Mouse (Mus musculus) right cerebral cortex, postnatal 14 days (tissue): ENCODE results near the gene Vmn2r80.
"Not testable (repeated sequence)": the region's sequence is repeated elsewhere in the genome, so short reads cannot be mapped to it uniquely, and the experiment has no call there.

Source experiments
- DNase-seq: peaks from one replicate; pipeline ENCODE4 v3.0.0; 2022

The Vmn2r80 gene

DNA sequence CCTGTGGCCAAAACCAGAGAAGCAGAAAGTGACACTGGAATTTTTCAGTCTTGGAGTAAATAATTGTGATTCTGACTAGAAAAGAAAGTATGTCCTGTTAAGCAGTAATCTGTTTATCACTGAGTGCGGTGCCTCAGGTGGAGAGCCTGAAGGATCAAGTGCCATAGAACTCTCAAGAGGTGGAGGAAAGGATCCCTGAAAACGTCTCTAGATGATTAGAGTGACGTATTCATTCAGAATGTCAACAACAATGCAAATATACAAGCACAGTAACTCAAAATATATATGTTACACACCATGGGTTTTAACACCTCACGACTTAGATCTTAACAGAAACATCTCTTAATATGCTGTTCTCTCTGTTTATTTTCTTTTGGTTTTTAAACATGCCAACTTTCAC is at the start of gene Vmn2r80:
TSS of gene Vmn2r80 (plus strand) at position 301 of the 400 bp plus-strand sequence.
- not testable (repeated sequence) for DNase-seq

DNA sequence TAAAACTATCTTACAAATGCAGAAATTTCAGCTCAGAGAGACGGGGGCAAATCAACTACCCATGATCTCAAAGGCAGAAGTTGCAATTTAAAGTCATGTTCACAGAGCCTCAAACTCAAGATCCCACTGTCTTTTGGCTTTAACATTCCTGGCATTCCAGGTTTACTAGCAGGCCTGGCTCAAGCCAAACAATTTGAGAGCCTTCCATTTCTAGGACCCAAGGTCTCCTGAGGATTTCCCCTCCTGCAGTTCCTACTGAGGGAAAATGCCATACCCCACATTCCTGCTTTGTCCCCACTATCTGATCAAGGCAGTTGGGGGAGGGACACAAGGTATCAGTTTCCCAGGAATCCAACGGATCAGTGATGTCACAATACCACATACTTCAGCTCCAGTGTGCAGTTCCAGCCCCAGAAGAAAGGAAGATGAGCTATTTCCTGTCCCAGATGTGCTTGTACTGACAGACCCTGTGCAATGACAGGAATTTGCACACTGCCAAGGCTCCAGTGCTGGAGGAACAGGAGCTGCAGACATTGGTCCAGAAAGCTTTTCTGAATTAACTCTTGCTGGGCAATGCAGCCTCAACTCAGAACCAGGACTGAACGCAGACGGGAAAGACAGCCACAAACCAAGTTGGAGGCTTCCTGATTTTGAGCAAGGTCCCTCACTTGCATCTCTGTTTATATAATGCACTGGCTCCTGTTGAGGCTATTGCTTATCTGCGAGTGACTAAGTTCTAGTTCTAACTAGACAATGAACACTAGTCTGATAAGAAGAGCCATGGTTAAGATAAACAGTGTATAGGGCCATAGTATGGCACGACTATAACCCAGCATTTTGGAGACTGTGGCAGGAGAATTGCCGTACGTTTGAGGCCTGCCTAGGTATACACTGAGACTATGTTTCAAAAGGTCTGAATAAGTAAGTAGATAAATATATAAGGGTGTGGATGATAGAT is 42.0 kb upstream of the Vmn2r80 start:
- no peak for DNase-seq

DNA sequence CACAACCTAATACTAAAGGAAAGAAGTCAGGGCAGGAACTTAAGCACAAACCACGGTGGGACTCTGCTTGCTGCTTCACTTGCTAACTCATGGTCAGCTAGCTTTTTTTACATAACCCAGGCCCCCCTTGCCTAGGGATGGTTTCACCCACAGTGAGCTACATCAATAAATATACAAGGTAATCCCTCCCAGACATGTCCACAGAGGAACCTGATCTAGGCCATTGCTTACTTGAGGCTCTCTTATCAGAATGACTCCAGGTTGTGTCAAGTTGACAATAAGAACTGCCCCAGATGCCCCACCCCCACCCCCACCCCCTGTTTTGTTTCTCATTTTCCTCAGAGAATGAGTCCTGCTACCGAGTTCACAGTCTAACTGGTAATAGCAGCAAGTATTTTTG is 41.0 kb upstream of the Vmn2r80 start:
- no peak for DNase-seq

DNA sequence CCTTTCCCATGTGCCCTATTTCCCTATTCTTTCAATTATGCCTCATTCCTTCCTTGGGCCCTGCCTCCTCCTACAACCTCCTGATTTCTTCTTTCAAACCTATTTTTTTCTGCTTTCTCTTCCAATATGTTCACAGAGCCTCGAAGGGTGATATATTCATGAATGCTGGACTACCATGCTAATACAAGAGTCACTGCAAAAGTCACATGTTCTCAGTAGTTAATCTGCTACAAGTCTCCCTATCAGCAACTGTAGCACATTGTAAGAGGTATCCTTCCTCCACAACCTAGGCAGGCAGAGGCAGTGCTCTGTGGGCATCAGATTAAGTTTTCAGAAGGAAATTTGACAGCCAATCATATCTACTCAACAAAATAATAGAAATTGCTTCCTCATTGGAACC is 39.4 kb upstream of the Vmn2r80 start:
- DNase-seq = no peak

DNA sequence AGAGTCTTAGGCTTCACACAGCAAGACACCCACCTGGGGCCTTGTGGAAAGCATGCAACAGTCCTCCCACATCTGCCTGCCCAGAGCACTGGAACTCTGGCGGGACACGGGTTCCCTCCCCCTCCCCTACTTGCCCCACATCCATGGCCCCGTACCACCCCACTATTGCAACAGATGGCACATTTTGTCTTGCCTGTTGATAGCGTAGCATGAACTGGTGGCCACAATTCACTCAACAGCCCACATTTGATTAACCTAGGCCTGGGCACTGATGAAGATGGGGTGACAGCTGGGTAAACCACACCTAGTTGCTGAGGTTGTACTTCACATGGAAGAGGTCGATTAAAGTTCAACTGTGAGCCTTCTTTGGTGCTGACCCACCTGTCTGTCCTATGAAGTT is 38.1 kb upstream of the Vmn2r80 start:
- DNase-seq = no peak

DNA sequence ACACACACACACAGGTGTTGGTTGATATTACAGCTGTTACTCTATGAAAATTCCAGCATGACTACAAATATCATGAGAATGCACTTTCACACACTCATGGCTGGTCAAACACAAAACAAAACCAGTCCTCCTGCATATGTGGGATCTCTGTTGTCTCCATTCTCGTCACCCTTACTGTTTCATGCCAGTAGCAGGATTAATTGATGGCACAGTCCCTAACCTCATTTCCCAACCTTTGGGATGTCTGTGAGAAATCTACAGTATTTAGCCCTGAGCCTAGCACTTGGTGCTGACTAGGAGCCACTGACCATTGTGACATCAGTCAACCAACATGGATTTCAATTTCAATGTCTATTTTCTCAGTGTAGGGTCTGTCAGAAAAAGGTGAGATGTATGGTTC is 33.5 kb upstream of the Vmn2r80 start:
- no peak for DNase-seq

DNA sequence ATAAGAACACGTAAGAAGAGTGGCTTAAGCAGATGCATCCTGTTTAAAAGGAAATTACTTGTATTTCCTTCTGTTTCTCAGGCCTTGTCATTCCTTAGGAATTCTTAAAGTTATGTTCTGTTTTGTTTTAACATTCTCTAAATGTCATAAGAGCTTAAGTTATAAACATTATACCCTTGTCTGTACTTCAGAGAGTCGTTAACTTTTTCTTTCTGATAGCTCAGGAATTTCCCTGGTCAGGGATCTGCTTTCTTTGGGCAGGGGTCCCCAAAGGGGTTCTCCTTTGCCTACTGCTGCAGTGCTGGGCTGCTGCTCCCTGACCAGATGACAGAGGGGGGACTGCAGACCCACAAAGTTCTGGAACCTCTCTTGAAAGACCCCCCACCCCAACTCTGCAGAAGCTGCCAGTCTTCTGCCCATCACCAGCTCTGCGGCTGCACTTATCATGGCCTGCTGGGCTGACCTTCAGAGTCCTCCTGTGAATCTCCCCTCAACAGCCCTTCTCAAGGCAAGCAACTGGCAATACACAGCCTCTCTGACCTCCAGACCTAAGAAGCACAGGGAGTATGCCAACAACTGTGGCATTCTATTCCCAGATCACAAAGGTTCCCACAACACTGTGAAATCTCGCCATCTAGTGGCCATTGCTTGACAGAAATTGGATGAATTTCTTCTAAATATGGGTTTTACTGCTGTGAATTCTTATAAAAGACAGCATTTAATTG is 32.3 kb upstream of the Vmn2r80 start:
- DNase-seq = peak; percentile 56

DNA sequence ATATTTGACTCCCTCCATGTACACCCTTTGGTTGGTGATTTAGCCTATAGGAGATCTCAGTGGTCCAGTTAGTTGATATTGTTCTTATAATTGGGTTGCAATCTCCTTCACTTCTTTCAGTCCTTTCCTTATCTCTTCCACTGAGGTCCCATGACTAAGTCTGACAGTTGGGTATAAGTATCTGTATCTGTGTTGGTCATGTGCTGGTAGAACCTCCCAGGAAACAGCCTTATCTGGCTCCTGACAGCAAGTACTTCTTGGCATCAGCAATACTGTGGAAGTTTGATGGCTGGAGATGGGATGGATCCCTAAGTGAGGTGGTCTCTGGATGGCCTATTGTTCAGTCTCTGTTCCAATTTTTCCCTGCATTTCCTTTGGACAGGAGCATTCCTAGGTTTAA is 3.0 kb downstream of the Vmn2r80 start:
- no peak for DNase-seq

DNA sequence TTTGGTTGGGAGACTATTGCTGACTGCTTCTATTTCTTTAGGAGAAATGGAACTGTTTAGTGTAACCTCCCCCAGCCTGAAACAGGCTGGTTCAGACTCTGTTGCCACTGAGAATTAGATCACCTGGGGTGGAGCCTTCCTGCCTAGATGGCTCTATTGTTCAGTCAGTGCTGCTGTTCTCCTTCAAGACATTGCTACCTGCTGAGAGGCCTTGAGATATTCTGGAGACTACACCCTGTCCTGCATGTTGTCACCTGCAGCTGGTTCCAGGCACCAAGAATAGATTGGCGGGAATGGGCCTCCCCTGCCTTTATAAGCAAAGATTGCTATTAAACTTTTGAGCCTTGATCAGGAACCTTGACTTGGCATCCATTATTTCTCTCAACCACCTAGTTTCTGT is 51.4 kb downstream of the Vmn2r80 start:
- not testable (repeated sequence) for DNase-seq

DNA sequence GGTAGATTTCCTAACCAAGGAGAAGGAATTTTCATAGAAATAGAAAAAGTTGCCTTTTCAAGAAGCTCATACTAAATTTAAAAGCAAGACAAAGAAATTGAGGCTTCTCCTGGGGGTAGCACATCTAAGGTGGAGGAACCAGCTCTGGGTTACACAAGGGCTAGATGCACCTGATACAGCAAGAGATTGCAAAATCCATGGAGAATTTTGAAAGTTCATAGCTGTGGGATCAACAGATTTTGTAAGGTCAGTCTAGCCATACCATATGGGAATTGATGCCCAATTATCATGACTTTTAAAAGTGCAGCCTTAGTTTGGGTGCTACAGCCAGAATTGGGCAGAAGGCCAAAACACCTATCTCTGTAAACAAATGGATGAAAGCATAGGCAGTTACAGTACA is 71.9 kb downstream of the Vmn2r80 start:
- DNase-seq = no peak

DNA sequence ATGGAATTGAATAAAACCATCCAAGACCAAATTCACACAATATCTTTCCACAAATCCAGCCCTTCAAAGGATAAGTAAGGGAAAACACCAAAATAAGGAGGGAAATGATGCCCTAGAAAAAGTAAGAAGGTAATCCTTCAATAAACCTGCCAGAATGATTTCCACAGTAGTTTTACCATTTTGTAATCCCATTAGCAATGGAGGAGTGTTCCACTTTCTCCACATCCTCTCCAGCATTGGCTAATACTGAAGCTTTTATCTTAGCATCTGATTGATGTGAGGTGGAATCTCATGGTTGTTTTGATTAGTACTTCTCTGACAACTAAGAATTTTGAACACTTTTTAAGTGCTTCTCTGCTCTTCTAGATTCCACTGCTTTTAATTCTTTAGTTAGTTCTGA is 73.0 kb downstream of the Vmn2r80 start:
- no peak for DNase-seq

DNA sequence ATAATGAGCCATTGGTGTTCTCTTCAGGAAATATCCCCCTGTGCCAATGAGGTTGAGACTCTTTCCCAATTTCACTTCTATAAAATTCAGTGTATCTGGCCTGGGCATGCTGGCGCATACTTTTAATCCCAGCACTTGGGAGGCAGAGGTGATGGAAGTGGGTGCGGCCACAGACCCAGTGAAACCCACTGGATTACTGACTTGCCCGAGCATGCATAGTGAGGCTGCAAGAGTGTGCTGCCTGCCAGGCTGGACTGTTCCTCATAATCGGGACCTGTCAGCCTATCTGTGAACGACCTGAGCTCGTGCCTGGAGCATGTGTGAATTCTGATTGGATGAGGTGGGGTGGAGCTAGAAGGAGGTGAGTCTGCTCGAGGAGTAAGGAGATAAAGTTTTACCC is 73.6 kb downstream of the Vmn2r80 start:
- no peak for DNase-seq
